23 mouse cellular contexts compared by ENCODE assay signal in genomic region chr2:164446086-164446469, GRCm38 (mm10). TPM values are rescaled to one million over a fixed set of nuclear protein-coding genes. Genes with fewer than 3 reads are reported as not detected.
"Had no signal": no experiment of that assay in that cellular context is flagged by ENCODE, and none has a peak within 500 bp of the region (broad histone marks: within the 10 kb centered on the region; RNA-seq: fewer than 3 reads in every experiment).

No protein-coding gene starts in this region.

- H3K27me3 ChIP-seq: stomach, embryonic 15.5 days had no signal

- H3K4me2 ChIP-seq: neural tube, embryonic 15.5 days; stomach, embryonic 15.5 days had no signal

- H3K9ac ChIP-seq: neural tube, embryonic 15.5 days; stomach, embryonic 15.5 days had no signal

- H3K4me3 ChIP-seq: neural tube, embryonic 15.5 days; stomach, embryonic 15.5 days had no signal

- H3K9me3 ChIP-seq: neural tube, embryonic 15.5 days; stomach, embryonic 15.5 days had no signal

- H3K27ac ChIP-seq: neural tube, embryonic 15.5 days; stomach, embryonic 15.5 days; stomach, postnatal 0 days had no signal

- DNase-seq: retina, postnatal 1 day; right cerebral cortex, adult 18-20 months; right cerebral cortex, postnatal 14 days; right cerebral cortex, postnatal 25 days; right cerebral cortex, postnatal 4 days; spleen, adult 18-20 months; thymus, adult 18-20 months; thymus, adult 2 months; thymus, postnatal 14 days; thymus, postnatal 25 days; thymus, postnatal 36 days; thymus, postnatal 4 days had no signal

- H3K36me3 ChIP-seq: neural tube, embryonic 15.5 days; stomach, embryonic 15.5 days had no signal

RNA-seq across cellular contexts. Expression of gene Gm20458, which starts 14.7 kb away (rescaled TPM):
- total RNA-seq: neutrophil, adult 5-6 weeks had no signal

RNA-seq across cellular contexts. Expression of gene Trp53tg5, which starts 27.4 kb away (rescaled TPM):
- total RNA-seq: neutrophil, adult 5-6 weeks had no signal
- polyA plus RNA-seq: neural tube, embryonic 14.5 days; neural tube, embryonic 15.5 days; small intestine, adult 2 months; spleen, adult 2 months; stomach, embryonic 14.5 days; stomach, embryonic 16.5 days; stomach, postnatal 0 days; thymus, adult 2 months; thymus, postnatal 0 days; urinary bladder, adult 2 months had no signal
